Mouse (Mus musculus) heart, adult 2 months (tissue): ENCODE results near the gene Gpatch2. TPM values are rescaled to one million over a fixed set of nuclear protein-coding genes. Genes with fewer than 3 reads are reported as not detected.

Experiments
- DNase-seq, 2 experiments: peaks; one replicate each; pipeline ENCODE4 v3.0.0; 2021
- H3K27ac ChIP-seq: fragments of 200-600 bp; 2 replicates; pipeline ENCODE4 v1.8.1; 2022
- H3K27me3 ChIP-seq: fragments of 200-500 bp; 2 replicates; pipeline ENCODE4 v1.6.1; 2012; ENCODE audit warnings: mild to moderate bottlenecking, low read length, inconsistent platforms, mixed read lengths; ENCODE audit not compliant: control insufficient read depth, insufficient read depth
- H3K36me3 ChIP-seq: fragments of 200-500 bp; 2 replicates; pipeline ENCODE4 v1.6.1; 2012; ENCODE audit warnings: low read length, inconsistent platforms; ENCODE audit not compliant: control insufficient read depth, insufficient read depth
- H3K4me1 ChIP-seq: fragments of 200-500 bp; 2 replicates; pipeline ENCODE4 v1.6.1; 2011; ENCODE audit warnings: low read length; ENCODE audit not compliant: control insufficient read depth, insufficient read depth
- H3K4me3 ChIP-seq: fragments of 200-600 bp; 2 replicates; pipeline ENCODE4 v1.8.1; 2022
- H3K79me2 ChIP-seq: fragments of 200-500 bp; replicated peaks from 2 replicates; pipeline ENCODE4 v1.6.1; 2012; ENCODE audit warnings: mild to moderate bottlenecking, inconsistent platforms, low read length, moderate library complexity, mixed read lengths; ENCODE audit not compliant: control insufficient read depth, insufficient read depth
- H3K9ac ChIP-seq: fragments of 200-500 bp; 2 replicates; pipeline ENCODE4 v1.6.1; 2012; ENCODE audit warnings: low read depth, mild to moderate bottlenecking, control low read depth, inconsistent platforms, low read length, mixed read lengths
- CTCF ChIP-seq: fragments of 200-600 bp; IDR thresholded peaks from 2 replicates; pipeline ENCODE4 v1.8.1; 2022; ENCODE audit warnings: antibody characterized with exemption, mild to moderate bottlenecking, moderate library complexity
- EP300 ChIP-seq: fragments of 200-500 bp; IDR thresholded peaks from 2 replicates; pipeline ENCODE4 v1.6.1; 2011; ENCODE audit warnings: low read depth, low read length, control low read depth; ENCODE audit not compliant: insufficient read depth
- POLR2A ChIP-seq: fragments of 200-500 bp; IDR thresholded peaks from 2 replicates; pipeline ENCODE4 v1.6.1; 2011; ENCODE audit warnings: mild to moderate bottlenecking, low read depth, low read length, control low read depth; ENCODE audit not compliant: insufficient read depth
- WGBS: fragments of 180-500 bp; shearing (Covaris S2); methylation state at CpG from one replicate; pipeline ENCODE4 v1.1.7; 2018; 5-methylcytosine and 5-hydroxymethylcytosine counted together
- intact Hi-C: fragments of 180-260 bp; cut with DNase I; formaldehyde crosslinking; loops from one replicate; pipeline ENCODE4 v1.15.1; 2025
- polyA plus RNA-seq: library from polyadenylated mRNA; depleted of rRNA; stranded (reverse); fragments of >200 nt; gene quantifications from 2 replicates; pipeline ENCODE4 v1.2.3, GENCODE M21; 2012; rRNA removed
- total RNA-seq, 2 experiments: library from RNA; stranded (reverse); gene quantifications; 2 replicates each; pipeline ENCODE4 v1.2.3; 2021

Gpatch2 gene
- total and polyA plus RNA-seq, 3 experiments, result 5.9 to 10.5 (median 10.1) TPM

DNA sequence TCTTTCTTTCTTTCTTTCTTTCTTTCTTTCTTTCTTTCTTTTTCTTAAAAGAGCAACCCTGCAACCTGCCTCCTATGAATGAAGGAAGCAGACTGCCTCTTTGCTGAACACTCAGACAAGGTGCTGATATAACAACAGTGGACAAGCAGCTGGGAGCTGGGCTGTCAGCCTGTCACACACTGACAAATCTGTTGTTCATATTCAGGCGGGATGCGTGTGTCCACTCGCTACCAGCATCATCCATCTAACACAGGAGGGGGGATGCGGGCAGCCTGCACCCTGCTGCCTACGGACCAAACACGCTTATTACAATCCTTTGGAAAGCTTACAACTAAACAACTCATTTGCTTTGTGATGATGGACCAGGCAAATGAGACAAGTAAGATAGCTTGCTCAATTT lies 158.2 kb downstream of the Gpatch2 start:
- intact Hi-C loops, result no loop called here
- Histone ChIP-seq H3K9ac (no peak overlapping the region), H3K27me3 (no peaks in the 10 kb centered on the region), H3K36me3 (no peaks in the 10 kb centered on the region), H3K4me3 (no peak overlapping the region), H3K27ac (no peak overlapping the region), H3K79me2 (no peaks in the 10 kb centered on the region), H3K4me1 (no peaks in the 10 kb centered on the region)
- WGBS, result 82% methylated on average over 6 of the region's 6 CpGs
- no peak for TF ChIP-seq EP300
- no peak for TF ChIP-seq CTCF
- TF ChIP-seq POLR2A, result no peak
- no peak for DNase-seq

DNA sequence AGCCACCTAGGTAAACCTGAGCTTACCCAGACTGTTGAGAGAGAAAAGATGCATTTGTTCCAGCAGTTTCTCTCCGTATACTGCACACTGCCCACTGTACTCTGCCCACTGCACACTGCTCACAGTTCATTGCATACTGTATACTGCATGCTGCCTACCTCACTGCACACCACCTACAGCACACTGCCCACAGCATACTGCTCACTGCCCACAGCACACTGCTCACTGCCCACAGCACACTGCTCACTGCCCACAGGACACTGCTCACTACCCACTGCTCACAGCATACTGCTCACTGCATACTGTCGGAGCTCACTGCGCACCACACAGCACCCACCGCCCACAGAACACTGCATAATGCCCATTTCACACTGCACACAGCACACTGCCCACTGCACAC lies 159.1 kb downstream of the Gpatch2 start:
- H3K4me3 ChIP-seq, result no peak overlapping the region
- WGBS, result 94% methylated on average over 4 of the region's 4 CpGs
- intact Hi-C loops, result no loop called here

DNA sequence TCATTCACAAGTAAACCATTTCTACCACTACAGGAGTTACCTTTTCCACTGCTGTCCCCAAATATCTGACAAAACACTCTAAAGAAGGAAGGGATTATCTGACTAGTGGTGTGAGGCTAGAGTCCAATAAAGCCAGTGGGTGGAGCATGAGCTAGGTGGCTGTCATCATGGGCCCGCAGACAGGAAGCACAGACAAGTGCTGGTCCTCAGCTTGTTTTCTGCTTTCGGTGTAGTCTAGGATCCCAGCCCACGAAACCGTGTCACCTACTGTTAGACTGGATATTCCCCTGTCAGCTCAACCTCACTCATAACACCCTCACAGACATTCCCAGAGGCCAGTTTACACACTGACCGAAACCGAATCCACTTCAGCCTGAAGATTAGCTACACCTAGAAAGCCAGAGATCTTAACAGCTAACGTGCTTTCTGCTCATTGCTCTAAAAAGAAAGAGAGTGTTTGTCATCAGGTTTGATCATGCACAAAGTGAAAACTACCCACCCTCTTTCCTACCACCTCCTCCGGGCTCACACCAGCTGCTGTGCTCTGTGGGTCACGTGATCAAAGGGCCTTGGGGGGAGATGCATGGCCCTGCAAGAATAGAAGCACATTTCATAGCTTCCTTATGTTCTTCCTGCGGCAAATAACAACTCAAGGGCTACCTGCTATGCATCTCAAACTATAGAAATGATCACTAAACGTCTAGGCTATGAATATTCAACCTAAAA lies 161.8 kb downstream of the Gpatch2 start:
- 67% methylated on average over 11 of the region's 11 CpGs for WGBS
- H3K27ac ChIP-seq, result no peak overlapping the region
- intact Hi-C loops, result no loop called here

More for the DNA sequence above, 159.1 kb downstream of the Gpatch2 start:
- TF ChIP-seq EP300 (no peak), CTCF (no peak), POLR2A (no peak)
- Histone ChIP-seq H3K27me3 (no peaks in the 10 kb centered on the region), H3K9ac (no peak overlapping the region), H3K36me3 (no peaks in the 10 kb centered on the region), H3K27ac (no peak overlapping the region), H3K4me1 (no peaks in the 10 kb centered on the region), H3K79me2 (no peaks in the 10 kb centered on the region)
- no peak for DNase-seq

DNA sequence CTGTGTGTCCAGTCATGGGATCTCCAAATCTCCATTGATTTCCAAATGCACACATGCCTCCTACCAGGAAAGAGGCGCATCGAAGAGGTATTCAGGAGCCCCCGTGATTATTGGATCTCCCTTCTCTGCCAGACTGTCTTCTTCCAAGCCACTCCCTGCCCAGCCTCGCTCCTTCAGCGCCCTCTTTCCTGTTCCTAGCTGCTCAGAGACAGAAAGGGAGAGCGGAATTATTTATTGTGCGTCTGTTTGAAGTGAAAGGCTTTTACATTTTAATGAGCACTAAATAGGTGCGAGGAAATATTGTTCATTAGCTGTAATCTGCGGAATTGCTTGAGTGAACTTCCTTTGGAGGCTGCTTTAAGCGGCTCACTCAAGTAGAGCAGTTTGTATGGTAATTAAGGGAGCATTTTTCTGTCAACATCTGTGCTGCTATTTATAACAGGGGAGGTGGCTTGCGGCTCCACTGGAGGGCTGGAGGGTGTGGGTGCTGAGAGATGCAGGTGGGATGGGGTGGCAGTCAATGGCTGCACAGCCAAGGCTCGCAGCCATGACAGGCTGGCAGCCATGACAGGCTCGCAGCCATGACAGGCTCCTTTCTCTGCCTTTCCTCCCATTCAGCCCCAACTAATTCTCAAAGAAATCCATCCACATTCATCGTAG lies 162.7 kb downstream of the Gpatch2 start:
- 75% methylated on average over 14 of the region's 14 CpGs for WGBS
- H3K79me2 ChIP-seq, result no peaks in the 10 kb centered on the region
- no peaks in the 10 kb centered on the region for H3K27me3 ChIP-seq
- intact Hi-C loops, result no loop called here
- TF ChIP-seq POLR2A (no peak), EP300 (no peak), CTCF (no peak)
- H3K9ac ChIP-seq, result no peak overlapping the region
- no peaks in the 10 kb centered on the region for H3K4me1 ChIP-seq
- DNase-seq, result no peak
- H3K27ac ChIP-seq, result no peak overlapping the region
- H3K36me3 ChIP-seq, result no peaks in the 10 kb centered on the region
- H3K4me3 ChIP-seq, result no peak overlapping the region

More for the DNA sequence above, 161.8 kb downstream of the Gpatch2 start:
- H3K9ac ChIP-seq, result no peak overlapping the region
- H3K4me1 ChIP-seq, result no peaks in the 10 kb centered on the region
- no peaks in the 10 kb centered on the region for H3K79me2 ChIP-seq
- H3K27me3 ChIP-seq, result no peaks in the 10 kb centered on the region
- no peak overlapping the region for H3K4me3 ChIP-seq
- no peak for DNase-seq
- H3K36me3 ChIP-seq, result no peaks in the 10 kb centered on the region
- TF ChIP-seq EP300, result no peak
- TF ChIP-seq CTCF, result no peak
- TF ChIP-seq POLR2A, result no peak

DNA sequence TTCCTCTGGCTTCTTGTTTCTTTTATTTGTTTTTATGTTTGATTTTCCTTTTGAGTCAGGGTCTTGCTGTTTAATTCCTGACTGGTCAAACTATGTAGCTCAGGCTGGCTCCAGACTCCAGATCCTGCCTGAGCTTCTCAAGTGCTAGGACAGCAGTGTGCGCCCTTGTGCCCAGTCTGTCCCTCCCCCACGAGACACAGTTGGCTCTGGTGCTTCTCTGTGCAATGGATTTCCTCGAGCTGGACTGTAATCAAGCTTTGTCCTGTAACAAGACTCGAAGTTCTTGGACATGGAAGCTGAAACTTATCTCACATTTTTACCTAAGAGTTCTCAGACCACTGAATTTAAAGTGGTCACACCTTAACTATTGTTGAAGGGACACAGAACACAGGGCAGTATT lies 174.2 kb downstream of the Gpatch2 start:
- H3K79me2 ChIP-seq, result no peaks in the 10 kb centered on the region
- H3K27me3 ChIP-seq, result no peaks in the 10 kb centered on the region
- no peaks in the 10 kb centered on the region for H3K36me3 ChIP-seq
- 26% methylated on average over 4 of the region's 4 CpGs for WGBS
- H3K4me1 ChIP-seq, result no peaks in the 10 kb centered on the region
- no peak overlapping the region for H3K4me3 ChIP-seq
- H3K27ac ChIP-seq, result no peak overlapping the region
- no peak for DNase-seq
- intact Hi-C loops, result no loop called here
- TF ChIP-seq CTCF (no peak), EP300 (no peak), POLR2A (no peak)
- no peak overlapping the region for H3K9ac ChIP-seq

DNA sequence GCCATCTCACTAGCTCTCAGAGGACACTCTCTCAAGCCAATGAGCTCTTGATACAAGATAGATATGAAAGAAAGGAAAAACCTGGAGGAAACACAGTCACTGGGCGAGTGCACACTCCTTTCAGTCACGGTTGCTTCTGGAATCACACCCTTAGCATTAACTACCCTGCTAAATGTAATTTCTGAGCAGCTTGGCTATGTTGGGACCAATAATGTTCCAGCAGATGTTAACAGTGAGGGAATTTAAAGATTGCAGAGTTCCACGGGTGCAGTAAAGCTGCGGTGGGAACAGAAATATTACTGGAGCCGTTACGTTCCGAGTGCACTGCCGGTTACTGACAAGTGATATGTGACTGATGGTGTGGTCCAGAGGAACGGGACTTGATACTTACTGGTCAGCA lies 185.5 kb downstream of the Gpatch2 start:
- H3K9ac ChIP-seq, result no peak overlapping the region
- no peak overlapping the region for H3K27ac ChIP-seq
- no peaks in the 10 kb centered on the region for H3K36me3 ChIP-seq
- no peaks in the 10 kb centered on the region for H3K79me2 ChIP-seq
- H3K4me3 ChIP-seq, result no peak overlapping the region
- no peak for DNase-seq
- no peaks in the 10 kb centered on the region for H3K4me1 ChIP-seq
- WGBS, result 78% methylated on average over 9 of the region's 9 CpGs
- H3K27me3 ChIP-seq, result no peaks in the 10 kb centered on the region
- intact Hi-C loops, result no loop called here
- TF ChIP-seq EP300 (no peak), POLR2A (no peak), CTCF (no peak)

Other genes with a start within 250 kb of the Gpatch2 start
- gene D1Pas1, start 248.1 kb upstream of the Gpatch2 start, total RNA-seq, result under 1 TPM in 1 of 2 experiments, not detected in 1; 0.13 TPM
- not detected in 2 replicates for gene D1Pas1, start 248.1 kb upstream of the Gpatch2 start, polyA plus RNA-seq
- 1 to 10 TPM in 1 of 2 experiments, under 1 TPM in 1; 0.29 to 1.6 TPM for gene Spata17, start within 50 bp of the Gpatch2 start, total RNA-seq
- 0.66 and 0.82 TPM in 2 replicates for gene Spata17, start within 50 bp of the Gpatch2 start, polyA plus RNA-seq